Mouse (Mus musculus) forebrain, embryonic 11.5 days (tissue): Measurements from ENCODE around the gene Stfa2l1. TPM values are rescaled to one million over a fixed set of nuclear protein-coding genes. Genes with fewer than 3 reads are reported as not detected.
"Not testable (repeated sequence)": the region's sequence is repeated elsewhere in the genome, so short reads cannot be mapped to it uniquely, and the experiment has no call there.

Experiments used
- ATAC-seq: fragments of 200-750 bp; cut with Nextera tagmentation; replicated peaks from 2 replicates; pipeline ENCODE4 v1.8.0; 2017; ENCODE audit warnings: moderate TSS enrichment; ENCODE audit not compliant: low FRiP score
- DNase-seq: peaks from one replicate; pipeline ENCODE4 v3.0.0-alpha.2; 2017; ENCODE audit warnings: low spot score
- H3K27ac ChIP-seq: fragments of 300-500 bp; sonication (generic); 2 replicates; pipeline ENCODE4 v1.5.1; 2014; ENCODE audit warnings: low read depth, low read length
- H3K27me3 ChIP-seq: fragments of 300-500 bp; sonication (generic); 2 replicates; pipeline ENCODE4 v1.6.1; 2014; ENCODE audit warnings: mild to moderate bottlenecking, low read length, mixed read lengths; ENCODE audit not compliant: control insufficient read depth, insufficient read depth
- H3K36me3 ChIP-seq: fragments of 300-500 bp; sonication (generic); 2 replicates; pipeline ENCODE4 v1.6.1; 2014; ENCODE audit warnings: mild to moderate bottlenecking, low read length, moderate library complexity, mixed read lengths; ENCODE audit not compliant: control insufficient read depth, insufficient read depth
- H3K4me1 ChIP-seq: fragments of 300-500 bp; sonication (generic); replicated peaks from 2 replicates; pipeline ENCODE4 v1.6.1; 2014; ENCODE audit warnings: low read length, mixed read lengths; ENCODE audit not compliant: control insufficient read depth, insufficient read depth
- H3K4me2 ChIP-seq: fragments of 300-500 bp; sonication (generic); 2 replicates; pipeline ENCODE4 v1.6.1; 2014; ENCODE audit warnings: low read depth, mild to moderate bottlenecking, low read length, moderate library complexity, mixed read lengths; ENCODE audit not compliant: severe bottlenecking
- H3K4me3 ChIP-seq: fragments of 300-500 bp; sonication (generic); 2 replicates; pipeline ENCODE4 v1.5.1; 2014; ENCODE audit warnings: low read depth, low read length
- H3K9ac ChIP-seq: fragments of 300-500 bp; sonication (generic); 2 replicates; pipeline ENCODE4 v1.6.1; 2014; ENCODE audit warnings: low read length
- H3K9me3 ChIP-seq: fragments of 300-500 bp; sonication (generic); 2 replicates; pipeline ENCODE4 v1.6.1; 2016; ENCODE audit warnings: low read length, mixed read lengths; ENCODE audit not compliant: control insufficient read depth
- WGBS: fragments of 180-500 bp; shearing (Covaris S2); extraction: QIAGEN DNeasy Blood & Tissue Kit; methylation state at CpG from one replicate; pipeline ENCODE4 v1.1.7; 2014; 5-methylcytosine and 5-hydroxymethylcytosine counted together
- polyA plus RNA-seq: library from polyadenylated mRNA; unstranded; fragments of >200 nt; fragmentation: Nextera tagmentation; extraction: Ambion mirVana; gene quantifications from 2 replicates; pipeline ENCODE4 v1.2.1, GENCODE M21; 2014

Stfa2l1 gene
- polyA plus RNA-seq: 0.90 TPM in 1 of 2 replicates, not detected in the other

DNA sequence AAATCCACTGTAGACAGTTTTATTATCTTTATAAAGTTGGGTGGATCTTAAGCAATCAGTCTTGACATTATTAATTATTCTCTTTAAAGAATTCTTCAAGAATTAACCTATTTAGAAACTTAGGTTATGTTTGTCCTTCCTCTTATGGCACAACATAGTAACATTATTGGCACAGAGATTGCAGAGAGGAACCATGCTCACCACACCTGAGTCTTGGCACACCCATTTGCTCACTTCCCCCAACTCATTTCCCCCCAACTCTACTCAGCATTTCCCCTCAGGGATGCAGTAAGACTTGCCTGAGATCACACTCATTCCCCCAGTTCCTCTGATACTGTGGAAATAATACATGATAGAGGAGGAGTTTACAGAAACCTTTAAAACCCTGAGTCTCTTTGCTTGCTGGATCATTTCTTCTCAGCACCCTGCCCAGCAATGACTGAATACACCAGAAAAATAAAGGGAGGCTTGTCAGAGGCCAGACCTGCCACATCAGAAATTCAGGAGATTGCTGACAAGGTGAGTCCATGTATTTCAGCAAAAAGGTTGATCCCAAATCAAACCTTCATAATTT is at the start of gene Stfa2l1:
Gene Stfa2l1 (plus strand): TSS at position 410 of the 574 bp plus-strand sequence.
- no peaks in the 10 kb centered on the region for H3K4me1 ChIP-seq
- ATAC-seq (no peak), DNase-seq (no peak)
- no peaks in the 10 kb centered on the region for H3K9me3 ChIP-seq
- no peak within 1 kb of the TSS for H3K27ac ChIP-seq
- no peaks in the 10 kb centered on the region for H3K36me3 ChIP-seq
- H3K4me2 ChIP-seq: no peak within 1 kb of the TSS
- no peak within 1 kb of the TSS for H3K4me3 ChIP-seq
- H3K27me3 ChIP-seq: no peaks in the 10 kb centered on the region
- no peak within 1 kb of the TSS for H3K9ac ChIP-seq

GRCm38 (mm10) chr16:36111486-36111885 is 45.1 kb upstream of the Stfa2l1 start:
- H3K27ac ChIP-seq, H3K4me1 ChIP-seq, ATAC-seq, H3K27me3 ChIP-seq, H3K9ac ChIP-seq, H3K36me3 ChIP-seq, H3K4me3 ChIP-seq, H3K4me2 ChIP-seq, DNase-seq, H3K9me3 ChIP-seq: not testable (repeated sequence)

GRCm38 (mm10) chr16:36115751-36116150 is 40.9 kb upstream of the Stfa2l1 start:
- H3K27me3 ChIP-seq, H3K4me1 ChIP-seq, H3K4me2 ChIP-seq, H3K36me3 ChIP-seq, ATAC-seq, H3K9me3 ChIP-seq, DNase-seq, H3K9ac ChIP-seq, H3K27ac ChIP-seq, H3K4me3 ChIP-seq: not testable (repeated sequence)
- WGBS: 92% methylated on average over 6 of the region's 6 CpGs

DNA sequence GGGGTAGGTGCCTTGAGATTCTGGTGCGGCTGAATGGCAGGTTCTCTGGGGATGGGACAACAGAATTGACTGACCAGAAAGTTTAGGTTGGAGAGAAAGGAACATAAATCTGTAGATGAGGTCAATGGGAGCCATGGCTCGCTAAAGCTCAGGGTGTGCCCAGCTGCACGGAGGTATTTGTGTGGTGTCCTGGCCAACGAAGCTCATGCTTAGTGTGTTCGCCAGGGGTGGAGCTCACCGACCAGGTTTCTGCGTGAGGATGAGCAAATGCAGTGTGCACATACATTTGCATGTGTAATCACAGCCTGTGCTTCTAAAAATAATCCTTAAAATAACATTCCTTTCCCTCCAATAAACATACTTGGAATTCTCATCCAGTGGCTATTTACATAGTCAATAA is 28.5 kb upstream of the Stfa2l1 start:
- Histone ChIP-seq H3K27me3 (no peaks in the 10 kb centered on the region), H3K9ac (no peak overlapping the region), H3K4me2 (no peak overlapping the region), H3K27ac (no peak overlapping the region), H3K36me3 (no peaks in the 10 kb centered on the region), H3K4me1 (no peaks in the 10 kb centered on the region), H3K9me3 (no peaks in the 10 kb centered on the region), H3K4me3 (no peak overlapping the region)
- no peak for ATAC-seq
- 93% methylated on average over 7 of the region's 7 CpGs for WGBS
- DNase-seq: no peak

DNA sequence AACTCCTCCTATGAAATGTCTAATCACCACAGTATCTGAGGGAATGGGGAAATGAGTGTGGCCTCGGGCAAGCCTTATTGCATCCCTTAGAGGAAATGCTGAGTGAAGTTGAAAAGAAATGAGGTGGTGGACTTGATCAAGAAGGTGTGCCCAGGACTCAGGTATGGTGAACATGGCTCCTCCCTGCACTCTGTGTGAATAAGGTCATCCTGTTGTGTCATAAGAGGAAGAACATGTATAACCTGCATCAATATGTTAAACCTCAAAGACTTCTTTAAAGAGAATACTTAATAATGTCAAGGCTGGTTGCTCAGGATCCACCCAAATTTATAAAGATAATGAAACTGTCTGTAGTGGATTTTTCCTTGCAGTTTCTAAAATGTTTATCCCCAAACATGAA is 25.5 kb upstream of the Stfa2l1 start, which contains the start of gene Csta1:
Gene Csta1 (minus strand): TSS at position 101 of the 400 bp plus-strand sequence.
- Histone ChIP-seq H3K4me1 (no peaks in the 10 kb centered on the region), H3K36me3 (no peaks in the 10 kb centered on the region), H3K9me3 (no peaks in the 10 kb centered on the region), H3K4me3 (no peak within 1 kb of the TSS), H3K4me2 (no peak within 1 kb of the TSS), H3K27me3 (no peaks in the 10 kb centered on the region), H3K27ac (no peak within 1 kb of the TSS), H3K9ac (no peak within 1 kb of the TSS)
- no peak for ATAC-seq
- 86% methylated on average over 1 of the region's 1 CpGs for WGBS
- DNase-seq: no peak

DNA sequence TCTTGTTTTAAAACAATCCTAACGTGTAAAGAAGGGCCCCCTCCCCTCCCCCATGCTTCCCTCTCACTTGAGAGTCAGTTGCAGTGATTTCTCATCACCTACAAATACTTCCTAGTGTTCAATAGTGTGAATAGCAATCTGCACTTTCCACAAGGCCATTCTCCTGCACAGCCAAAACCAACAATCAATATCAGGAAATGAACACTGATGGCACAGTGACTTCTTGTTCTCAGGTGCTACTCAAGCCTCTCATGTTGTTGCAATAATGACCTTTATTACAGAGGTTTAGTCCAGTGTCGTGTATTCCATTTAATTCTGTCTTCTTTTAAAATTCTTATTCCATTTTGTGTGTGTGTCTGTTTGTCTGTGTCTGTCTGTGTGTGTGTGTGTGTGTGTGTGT is 18.4 kb upstream of the Stfa2l1 start:
- no peak overlapping the region for H3K9ac ChIP-seq
- H3K36me3 ChIP-seq: no peaks in the 10 kb centered on the region
- 87% methylated on average over 2 of the region's 2 CpGs for WGBS
- H3K27me3 ChIP-seq: no peaks in the 10 kb centered on the region
- H3K4me2 ChIP-seq: no peak overlapping the region
- no peaks in the 10 kb centered on the region for H3K4me1 ChIP-seq
- H3K27ac ChIP-seq: no peak overlapping the region
- no peaks in the 10 kb centered on the region for H3K9me3 ChIP-seq
- no peak for ATAC-seq
- H3K4me3 ChIP-seq: no peak overlapping the region
- DNase-seq: no peak

DNA sequence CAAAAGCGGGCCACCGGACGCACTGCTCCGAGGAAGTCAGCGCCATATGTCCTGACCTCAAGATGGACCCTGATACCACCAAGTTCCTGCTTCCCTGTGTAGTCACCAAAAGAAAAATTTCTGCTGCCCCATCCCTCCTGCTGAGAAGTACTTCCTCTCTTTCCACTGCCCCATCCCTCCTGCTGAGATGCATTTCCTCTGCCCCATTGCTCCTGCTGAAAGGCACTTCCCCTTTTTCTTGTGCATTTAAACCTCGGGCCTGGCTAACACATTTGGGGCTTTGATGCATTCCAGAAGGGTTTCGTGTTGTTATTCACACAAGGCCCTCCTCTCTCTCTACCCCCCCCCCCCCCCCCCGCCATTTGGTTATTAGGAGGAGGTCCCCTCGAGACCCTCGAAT is 11.2 kb downstream of the Stfa2l1 start:
- H3K27ac ChIP-seq, H3K9me3 ChIP-seq, H3K4me3 ChIP-seq, H3K27me3 ChIP-seq, ATAC-seq, H3K4me1 ChIP-seq, H3K36me3 ChIP-seq, DNase-seq, H3K4me2 ChIP-seq, H3K9ac ChIP-seq: not testable (repeated sequence)
- 90% methylated on average over 9 of the region's 10 CpGs for WGBS

DNA sequence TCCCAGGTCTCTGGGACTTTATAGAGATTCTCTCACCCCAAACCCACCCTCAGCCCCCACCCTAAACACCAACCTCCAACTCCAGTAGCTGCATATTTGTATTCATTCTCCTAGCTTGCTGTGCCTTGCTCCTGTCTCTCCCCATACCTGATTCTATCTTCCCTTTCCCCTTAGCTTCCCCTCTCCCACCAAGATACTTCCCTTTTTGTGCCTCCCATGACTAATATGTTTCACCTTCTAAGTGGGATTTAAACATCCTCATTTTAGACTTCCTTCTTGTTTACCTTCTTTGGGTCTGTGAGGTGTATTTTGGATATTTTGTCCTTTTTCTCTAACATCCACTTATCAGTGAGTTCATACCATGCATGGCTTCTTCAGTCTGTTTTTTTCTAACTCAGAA is 19.5 kb downstream of the Stfa2l1 start:
- no peaks in the 10 kb centered on the region for H3K36me3 ChIP-seq
- H3K4me3 ChIP-seq: no peak overlapping the region
- no peak for ATAC-seq
- H3K27ac ChIP-seq: no peak overlapping the region
- DNase-seq: no peak
- no peaks in the 10 kb centered on the region for H3K27me3 ChIP-seq
- H3K4me1 ChIP-seq: no peaks in the 10 kb centered on the region
- H3K4me2 ChIP-seq: no peak overlapping the region
- no peak overlapping the region for H3K9ac ChIP-seq
- H3K9me3 ChIP-seq: no peaks in the 10 kb centered on the region

- WGBS: 77% methylated on average over 2 of the region's 2 CpGs
- no peak overlapping the region for H3K4me3 ChIP-seq
- ATAC-seq: no peak
These were observed 23.3 kb downstream of the Stfa2l1 start for GRCm38 (mm10) chr16:36179910-36180309.

More at GRCm38 (mm10) chr16:36179910-36180309, 23.3 kb downstream of the Stfa2l1 start:
- Histone ChIP-seq H3K27ac (no peak overlapping the region), H3K27me3 (no peaks in the 10 kb centered on the region), H3K4me2 (no peak overlapping the region), H3K9me3 (no peaks in the 10 kb centered on the region), H3K4me1 (no peaks in the 10 kb centered on the region), H3K9ac (no peak overlapping the region), H3K36me3 (no peaks in the 10 kb centered on the region)
- no peak for DNase-seq
